Mouse (Mus musculus): Measurements from ENCODE around the gene Gpr156. TPM values are rescaled to one million over a fixed set of nuclear protein-coding genes. Genes with fewer than 3 reads are reported as not detected.
"Not testable (repeated sequence)": the region's sequence is repeated elsewhere in the genome, so short reads cannot be mapped to it uniquely, and the experiment has no call there.

The Gpr156 gene
- polyA plus RNA-seq, 1 experiment from 2014 or later, result 4.0 TPM

DNA sequence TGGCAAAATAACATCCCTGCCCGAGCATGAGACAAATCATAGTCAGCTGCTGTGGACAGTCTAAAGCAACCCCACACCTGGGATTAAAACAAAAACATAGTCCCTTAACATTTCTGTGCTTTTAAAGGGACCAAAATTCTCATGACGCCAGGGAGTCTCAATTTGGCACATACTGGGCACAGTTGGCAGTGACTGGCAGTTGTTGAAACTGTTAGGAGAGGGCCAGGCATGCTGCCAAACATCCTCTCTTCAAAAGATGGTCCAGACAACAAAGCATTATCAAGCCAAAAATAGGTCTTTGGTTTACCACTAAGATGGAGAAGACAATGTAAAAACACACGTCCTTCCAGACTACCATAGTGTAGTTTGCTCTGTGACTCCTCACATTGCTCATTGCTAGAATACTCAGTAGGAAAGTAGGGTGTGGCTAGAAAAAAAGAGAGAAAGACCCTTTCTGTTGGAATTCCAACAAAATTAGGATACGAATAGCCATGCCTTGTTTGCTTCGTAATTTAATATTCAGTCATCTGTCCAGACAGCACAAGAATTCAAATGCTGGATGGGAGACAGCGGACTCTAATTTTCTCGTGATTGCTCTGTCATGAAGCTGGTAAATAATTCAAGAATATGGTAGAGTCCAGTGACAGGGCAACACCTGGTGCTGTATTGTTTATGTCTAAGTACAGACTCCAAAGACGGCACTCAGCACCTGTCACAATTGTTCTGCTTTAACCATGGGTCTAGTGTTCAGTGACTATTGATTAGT, 28.9 kb downstream of the Gpr156 start:
- Histone ChIP-seq H3K36me3 (no peaks in the 10 kb centered on the region), H3K9ac (replicated peaks) (no peak overlapping the region), H3K4me1 (no peaks in the 10 kb centered on the region), H3K27me3 (replicated peaks) (no peaks in the 10 kb centered on the region), H3K4me2 (no peak overlapping the region), H3K9me3 (replicated peaks) (no peaks in the 10 kb centered on the region), H3K4me3 (replicated peaks) (no peak overlapping the region), H3K27ac (replicated peaks) (no peak overlapping the region)
- ATAC-seq (ENCODE audit: low FRiP score), result no peak
- WGBS, result 46% methylated on average over 8 of the region's 8 CpGs

- no peak overlapping the region for H3K9ac ChIP-seq (replicated peaks)
- H3K27me3 ChIP-seq (replicated peaks), result no peaks in the 10 kb centered on the region
- H3K4me2 ChIP-seq, result no peak overlapping the region
- no peak overlapping the region for H3K4me3 ChIP-seq (replicated peaks)
- H3K4me1 ChIP-seq, result no peaks in the 10 kb centered on the region
- no peaks in the 10 kb centered on the region for H3K9me3 ChIP-seq (replicated peaks)
- 0 out of 2 replicates have a peak, but pooled peaks have one; percentile 38 for ATAC-seq (ENCODE audit: low FRiP score)
- H3K36me3 ChIP-seq, result no peaks in the 10 kb centered on the region
- no peak overlapping the region for H3K27ac ChIP-seq (replicated peaks)
- WGBS, result 41% methylated on average over 5 of the region's 5 CpGs
These were observed 30.9 kb downstream of the Gpr156 start for GRCm38 (mm10) chr16:37947160-37947559.

DNA sequence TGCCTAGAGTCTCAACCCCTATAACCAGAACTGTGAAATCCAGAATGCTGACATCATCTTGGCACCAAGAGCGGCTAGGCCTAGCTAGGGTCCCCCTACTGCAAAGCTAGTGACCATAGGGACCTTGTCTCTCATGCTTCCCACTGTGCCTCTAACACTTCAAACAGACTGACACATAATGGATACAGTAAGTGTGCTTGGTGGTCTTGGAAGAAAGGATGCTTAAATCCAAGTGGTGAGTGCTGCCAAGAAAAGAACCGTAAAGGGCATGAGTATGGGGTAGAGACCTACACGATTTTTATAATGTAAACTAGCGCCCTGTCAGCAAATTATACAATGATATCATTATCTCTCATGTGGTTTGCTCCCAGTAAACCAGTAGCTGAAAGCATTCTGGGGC, 32.1 kb downstream of the Gpr156 start:
- no peak for ATAC-seq (ENCODE audit: low FRiP score)
- H3K36me3 ChIP-seq, result no peaks in the 10 kb centered on the region
- 91% methylated on average over 4 of the region's 4 CpGs for WGBS

DNA sequence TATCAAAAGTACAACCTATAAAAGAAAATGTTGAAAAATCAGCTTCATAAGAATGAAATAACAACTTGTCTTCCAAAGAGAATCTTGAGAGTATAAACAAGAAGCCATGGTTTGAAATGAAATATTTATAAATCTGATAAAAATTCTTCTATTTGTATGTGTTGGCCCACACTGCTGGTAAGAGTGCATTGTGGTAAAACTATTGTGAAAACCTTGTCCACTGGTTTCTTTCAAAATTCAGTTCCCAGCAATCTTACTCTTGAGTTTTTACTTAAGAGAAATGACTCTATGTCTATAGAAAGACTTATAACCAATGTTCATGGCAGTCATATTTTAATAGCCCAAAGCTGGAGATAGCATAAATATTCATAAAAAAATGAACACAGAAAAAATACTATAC, 34.9 kb downstream of the Gpr156 start:
- Histone ChIP-seq H3K9ac (replicated peaks) (no peak overlapping the region), H3K4me3 (replicated peaks) (no peak overlapping the region), H3K4me1 (peaks cover 6% of the 10 kb centered on the region; the same call in 1 of the 2 replicates), H3K27me3 (replicated peaks) (no peaks in the 10 kb centered on the region), H3K9me3 (replicated peaks) (no peaks in the 10 kb centered on the region), H3K4me2 (no peak overlapping the region), H3K36me3 (no peaks in the 10 kb centered on the region), H3K27ac (replicated peaks) (no peak overlapping the region)
- ATAC-seq (ENCODE audit: low FRiP score), result no peak

More for the DNA sequence above, 32.1 kb downstream of the Gpr156 start:
- Histone ChIP-seq H3K4me1 (no peaks in the 10 kb centered on the region), H3K27ac (replicated peaks) (no peak overlapping the region), H3K4me3 (replicated peaks) (no peak overlapping the region), H3K4me2 (no peak overlapping the region), H3K9me3 (replicated peaks) (no peaks in the 10 kb centered on the region), H3K27me3 (replicated peaks) (no peaks in the 10 kb centered on the region), H3K9ac (replicated peaks) (no peak overlapping the region)

DNA sequence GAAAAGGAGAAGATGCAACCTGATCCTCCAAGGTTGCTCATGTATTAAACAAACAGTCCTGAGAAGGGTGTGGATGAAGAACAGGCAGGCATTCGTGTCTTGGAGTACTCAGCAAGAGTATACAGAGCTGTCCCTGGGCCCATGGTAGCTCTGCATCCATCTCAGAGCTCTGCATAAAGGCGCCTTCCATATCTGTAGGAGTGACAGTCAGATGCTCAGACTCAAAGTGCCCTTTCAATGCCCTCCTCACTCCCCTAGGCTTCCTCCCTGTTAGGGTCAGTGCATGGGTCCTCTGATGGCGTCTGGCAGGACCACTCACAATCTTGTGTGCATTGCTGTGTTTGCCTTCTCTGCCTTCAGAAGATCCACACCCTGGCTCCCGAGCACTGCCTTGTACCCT, 36.9 kb downstream of the Gpr156 start:
- 75% methylated on average over 4 of the region's 4 CpGs for WGBS
- H3K9ac ChIP-seq (replicated peaks), result no peak overlapping the region
- peaks cover 9% of the 10 kb centered on the region; the same call in 1 of the 2 replicates for H3K4me1 ChIP-seq
- no peaks in the 10 kb centered on the region for H3K9me3 ChIP-seq (replicated peaks)
- H3K4me3 ChIP-seq (replicated peaks), result no peak overlapping the region
- no peak for ATAC-seq (ENCODE audit: low FRiP score)
- H3K4me2 ChIP-seq, result no peak overlapping the region
- H3K27me3 ChIP-seq (replicated peaks), result no peaks in the 10 kb centered on the region
- H3K27ac ChIP-seq (replicated peaks), result no peak overlapping the region; the same call in 1 of the 2 replicates
- no peaks in the 10 kb centered on the region for H3K36me3 ChIP-seq

DNA sequence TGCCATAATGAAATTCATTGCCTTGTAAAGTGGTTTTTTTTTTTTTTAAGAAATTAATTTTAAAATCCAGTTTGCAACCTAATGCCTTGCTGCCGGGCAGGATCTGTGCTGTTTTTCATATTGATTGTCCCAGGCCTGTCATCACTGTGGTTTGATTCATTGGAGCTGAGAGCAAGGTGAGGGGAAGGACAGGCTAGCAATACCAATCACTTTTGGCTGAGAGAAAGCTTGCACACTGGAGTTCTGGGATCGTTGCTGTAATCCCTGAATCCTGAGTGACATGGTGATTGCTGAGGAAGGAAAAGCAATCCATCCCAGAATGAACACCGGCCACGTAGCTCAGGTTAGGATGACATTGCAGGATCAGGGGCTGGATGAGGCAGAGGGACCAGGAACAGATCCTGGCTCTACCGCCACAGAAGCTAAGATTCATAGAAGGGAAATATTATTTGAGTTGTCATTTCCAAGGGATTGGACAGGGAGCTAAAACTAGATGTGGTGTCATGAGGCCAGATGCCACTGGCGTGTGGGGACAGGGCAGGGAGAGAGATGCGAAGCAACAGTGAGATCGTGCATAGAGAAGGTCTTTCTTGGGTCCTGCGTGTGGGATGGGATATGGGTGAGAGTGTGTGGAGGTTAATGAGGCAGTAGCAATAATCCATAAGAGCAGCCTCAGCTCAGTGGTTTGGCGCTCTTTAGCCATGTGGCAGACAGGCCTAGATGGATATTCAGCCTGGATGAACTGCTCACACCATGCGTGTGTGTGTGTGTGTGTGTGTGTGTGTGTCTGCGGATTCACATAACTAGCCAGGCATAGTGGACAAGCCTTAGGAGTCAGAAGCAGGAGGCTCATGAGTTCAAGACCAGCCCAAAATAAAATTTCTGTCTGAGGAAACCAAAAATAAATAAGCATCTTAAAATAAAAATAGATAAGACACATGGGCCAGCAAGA, 38.0 kb downstream of the Gpr156 start:
- Histone ChIP-seq H3K4me1 (peaks cover 9% of the 10 kb centered on the region; the same call in 1 of the 2 replicates), H3K9ac (replicated peaks) (no peak overlapping the region), H3K4me3 (replicated peaks) (no peak overlapping the region), H3K36me3 (no peaks in the 10 kb centered on the region), H3K4me2 (no peak overlapping the region), H3K9me3 (replicated peaks) (no peaks in the 10 kb centered on the region), H3K27me3 (replicated peaks) (no peaks in the 10 kb centered on the region), H3K27ac (replicated peaks) (peak overlapping the region; percentile 64)
- ATAC-seq (ENCODE audit: low FRiP score), result no peak
- 69% methylated on average over 12 of the region's 12 CpGs for WGBS

GRCm38 (mm10) chr16:37955336-37955917, 39.1 kb downstream of the Gpr156 start:
- Histone ChIP-seq H3K9me3 (replicated peaks) (no peaks in the 10 kb centered on the region), H3K4me3 (replicated peaks) (no peak overlapping the region), H3K9ac (replicated peaks) (no peak overlapping the region), H3K4me2 (no peak overlapping the region), H3K36me3 (no peaks in the 10 kb centered on the region), H3K4me1 (peaks cover 9% of the 10 kb centered on the region; the same call in 1 of the 2 replicates), H3K27ac (replicated peaks) (peak overlapping the region; percentile 51), H3K27me3 (replicated peaks) (no peaks in the 10 kb centered on the region)
- ATAC-seq (ENCODE audit: low FRiP score), result no peak
- WGBS, result 31% methylated on average over 13 of the region's 13 CpGs

GRCm38 (mm10) chr16:37956076-37956676, 39.9 kb downstream of the Gpr156 start:
- WGBS, result 91% methylated on average over 14 of the region's 14 CpGs
- peaks cover 9% of the 10 kb centered on the region; the same call in 1 of the 2 replicates for H3K4me1 ChIP-seq
- H3K9me3 ChIP-seq (replicated peaks), result no peaks in the 10 kb centered on the region
- no peak overlapping the region for H3K9ac ChIP-seq (replicated peaks)
- no peak overlapping the region for H3K4me3 ChIP-seq (replicated peaks)
- H3K27ac ChIP-seq (replicated peaks), result no peak overlapping the region
- no peaks in the 10 kb centered on the region for H3K27me3 ChIP-seq (replicated peaks)
- no peak for ATAC-seq (ENCODE audit: low FRiP score)
- H3K4me2 ChIP-seq, result no peak overlapping the region
- H3K36me3 ChIP-seq, result no peaks in the 10 kb centered on the region

DNA sequence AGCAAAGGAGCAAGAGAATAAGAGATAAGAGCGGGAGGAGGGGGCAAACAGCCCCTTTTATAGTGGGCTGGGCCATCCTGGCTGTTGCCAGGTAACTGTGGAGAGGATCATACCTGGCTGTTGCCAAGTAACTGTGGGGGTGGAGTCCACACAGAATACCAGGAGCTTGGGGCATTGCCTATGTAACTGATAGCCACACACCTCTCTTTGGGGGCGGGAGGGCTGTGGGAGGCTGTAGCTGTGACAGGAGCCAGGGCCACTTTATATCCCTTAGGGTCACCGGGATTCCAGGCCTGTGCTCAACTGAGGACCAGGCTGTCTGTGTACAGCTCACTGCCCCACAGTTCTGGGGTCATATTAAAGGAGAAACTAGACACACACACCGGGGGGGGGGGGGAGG, 40.5 kb downstream of the Gpr156 start:
- Histone ChIP-seq H3K27me3 (replicated peaks) (no peaks in the 10 kb centered on the region), H3K9ac (replicated peaks) (no peak overlapping the region), H3K27ac (replicated peaks) (no peak overlapping the region), H3K9me3 (replicated peaks) (no peaks in the 10 kb centered on the region), H3K4me1 (peaks cover 9% of the 10 kb centered on the region; the same call in 1 of the 2 replicates), H3K4me2 (no peak overlapping the region), H3K4me3 (replicated peaks) (no peak overlapping the region), H3K36me3 (no peaks in the 10 kb centered on the region)
- WGBS, result 71% methylated on average over 4 of the region's 4 CpGs
- peak; percentile 11; the same call in 1 of the 2 replicates for ATAC-seq (ENCODE audit: low FRiP score)

GRCm38 (mm10) chr16:37962696-37963095, 46.4 kb downstream of the Gpr156 start:
- 86% methylated on average over 4 of the region's 4 CpGs for WGBS
- not testable (repeated sequence) for H3K27me3 ChIP-seq (replicated peaks); H3K9me3 ChIP-seq (replicated peaks); H3K4me3 ChIP-seq (replicated peaks); ATAC-seq (ENCODE audit: low FRiP score); H3K9ac ChIP-seq (replicated peaks); H3K4me2 ChIP-seq; H3K36me3 ChIP-seq
- Histone ChIP-seq H3K4me1 (peaks cover 21% of the 10 kb centered on the region), H3K27ac (replicated peaks) (peak overlapping the region; percentile 71; the same call in 1 of the 2 replicates)
